Mouse (Mus musculus): ENCODE results near the gene Prss41.
"Not testable (repeated sequence)": the region's sequence is repeated elsewhere in the genome, so short reads cannot be mapped to it uniquely, and the experiment has no call there.

DNA sequence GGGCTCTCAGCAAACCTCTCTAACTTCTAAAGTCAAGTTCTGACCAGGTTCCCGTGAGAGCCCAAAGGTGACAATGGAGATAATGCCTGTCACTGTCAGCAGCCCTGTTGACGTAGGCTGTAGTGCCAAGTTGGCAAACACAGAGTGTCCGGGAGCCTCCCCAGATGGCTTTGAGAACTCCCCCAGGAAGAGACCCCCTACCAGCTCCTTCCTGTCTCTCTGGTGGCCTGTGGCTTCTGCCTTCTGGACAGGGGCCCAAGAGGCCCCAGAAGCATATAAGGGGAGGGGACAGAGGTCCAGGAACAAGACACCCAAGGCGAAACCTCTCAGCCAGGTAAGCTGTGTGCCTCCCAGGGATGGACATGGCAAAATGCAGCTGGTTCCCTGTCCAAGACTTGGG, 36.6 kb upstream of the Prss41 start, which contains the start of the genes Dcpp1 and Dcpp2:
- TF ChIP-seq CTCF (IDR thresholded peaks at IDR 0.05; ENCODE audit: low read depth, low read length); EP300 (IDR thresholded peaks at IDR 0.05; ENCODE audit: insufficient read depth, low read depth, low read length): not testable (repeated sequence)

Measured in ES-Bruce4 (cell line).